Mouse (Mus musculus): ENCODE data around the gene Dcp1a. TPM values are rescaled to one million over a fixed set of nuclear protein-coding genes. Genes with fewer than 3 reads are reported as not detected.
A peak's percentile ranks its signal among the peaks of the same experiment; 100 is the strongest.

The Dcp1a gene
- polyA plus RNA-seq, 1 experiment from 2014 or later, result 28.3 TPM

GRCm38 (mm10) chr14:30459891-30460523 lies 19.3 kb upstream of the Dcp1a start:
- no peak overlapping the region for H3K9ac ChIP-seq (replicated peaks; ENCODE audit: low read length)
- WGBS, result 3% methylated on average over 14 of the region's 14 CpGs
- ATAC-seq (ENCODE audit: low FRiP score, low TSS enrichment), result peak; percentile 76; the same call in 1 of the 2 replicates
- H3K4me1 ChIP-seq (ENCODE audit: insufficient read depth, low read length), result 0 out of 2 replicates have a peak, but pooled peaks cover 11% of the 10 kb centered on the region
- H3K4me2 ChIP-seq (replicated peaks; ENCODE audit: low read depth, low read length), result peak overlapping the region; percentile 3; the same call in 1 of the 2 replicates
- no peak overlapping the region for H3K27ac ChIP-seq (ENCODE audit: low read length)
- no peaks in the 10 kb centered on the region for H3K27me3 ChIP-seq (ENCODE audit: insufficient read depth, low read length)
- H3K9me3 ChIP-seq (ENCODE audit: low read length), result no peaks in the 10 kb centered on the region
- H3K36me3 ChIP-seq (ENCODE audit: insufficient read depth, low read length), result no peaks in the 10 kb centered on the region
- H3K4me3 ChIP-seq (ENCODE audit: low read length), result no peak overlapping the region

- Histone ChIP-seq H3K4me2 (replicated peaks; ENCODE audit: low read depth, low read length) (no peak overlapping the region), H3K4me1 (ENCODE audit: insufficient read depth, low read length) (no peaks in the 10 kb centered on the region), H3K9ac (replicated peaks; ENCODE audit: low read length) (no peak overlapping the region), H3K4me3 (ENCODE audit: low read length) (no peak overlapping the region), H3K27ac (ENCODE audit: low read length) (no peak overlapping the region), H3K36me3 (ENCODE audit: insufficient read depth, low read length) (no peaks in the 10 kb centered on the region), H3K9me3 (ENCODE audit: low read length) (no peaks in the 10 kb centered on the region), H3K27me3 (ENCODE audit: insufficient read depth, low read length) (no peaks in the 10 kb centered on the region)
- ATAC-seq (ENCODE audit: low FRiP score, low TSS enrichment), result no peak
- WGBS, result 73% methylated on average over 4 of the region's 4 CpGs
These were observed 16.0 kb upstream of the Dcp1a start for GRCm38 (mm10) chr14:30463312-30463711.

- WGBS, result 60% methylated on average over 5 of the region's 5 CpGs
These were observed 5.7 kb upstream of the Dcp1a start for GRCm38 (mm10) chr14:30473605-30474004.

GRCm38 (mm10) chr14:30474416-30474815 lies 4.9 kb upstream of the Dcp1a start:
- H3K4me3 ChIP-seq (ENCODE audit: low read length), result no peak overlapping the region
- 0 out of 2 replicates have a peak, but pooled peaks cover 3% of the 10 kb centered on the region for H3K4me1 ChIP-seq (ENCODE audit: insufficient read depth, low read length)
- no peak overlapping the region for H3K9ac ChIP-seq (replicated peaks; ENCODE audit: low read length)
- H3K4me2 ChIP-seq (replicated peaks; ENCODE audit: low read depth, low read length), result no peak overlapping the region
- no peaks in the 10 kb centered on the region for H3K9me3 ChIP-seq (ENCODE audit: low read length)
- WGBS, result 51% methylated on average over 6 of the region's 6 CpGs
- ATAC-seq (ENCODE audit: low FRiP score, low TSS enrichment), result no peak
- H3K36me3 ChIP-seq (ENCODE audit: insufficient read depth, low read length), result no peaks in the 10 kb centered on the region
- H3K27me3 ChIP-seq (ENCODE audit: insufficient read depth, low read length), result no peaks in the 10 kb centered on the region
- H3K27ac ChIP-seq (ENCODE audit: low read length), result no peak overlapping the region

More at GRCm38 (mm10) chr14:30473605-30474004, 5.7 kb upstream of the Dcp1a start:
- Histone ChIP-seq H3K4me3 (ENCODE audit: low read length) (no peak overlapping the region), H3K4me2 (replicated peaks; ENCODE audit: low read depth, low read length) (no peak overlapping the region), H3K9me3 (ENCODE audit: low read length) (no peaks in the 10 kb centered on the region), H3K4me1 (ENCODE audit: insufficient read depth, low read length) (peaks cover 7% of the 10 kb centered on the region; the same call in 1 of the 2 replicates), H3K27ac (ENCODE audit: low read length) (no peak overlapping the region), H3K9ac (replicated peaks; ENCODE audit: low read length) (no peak overlapping the region), H3K36me3 (ENCODE audit: insufficient read depth, low read length) (no peaks in the 10 kb centered on the region), H3K27me3 (ENCODE audit: insufficient read depth, low read length) (no peaks in the 10 kb centered on the region)
- no peak for ATAC-seq (ENCODE audit: low FRiP score, low TSS enrichment)

- WGBS, result 91% methylated on average over 9 of the region's 9 CpGs
- ATAC-seq (ENCODE audit: low FRiP score, low TSS enrichment), result no peak
- peaks cover 29% of the 10 kb centered on the region for H3K36me3 ChIP-seq (ENCODE audit: insufficient read depth, low read length)
- H3K9me3 ChIP-seq (ENCODE audit: low read length), result no peaks in the 10 kb centered on the region
- H3K4me1 ChIP-seq (ENCODE audit: insufficient read depth, low read length), result no peaks in the 10 kb centered on the region
- no peak within 1 kb of the TSS for H3K27ac ChIP-seq (ENCODE audit: low read length)
- H3K9ac ChIP-seq (replicated peaks; ENCODE audit: low read length), result no peak within 1 kb of the TSS
- no peaks in the 10 kb centered on the region for H3K27me3 ChIP-seq (ENCODE audit: insufficient read depth, low read length)
- no peak within 1 kb of the TSS for H3K4me2 ChIP-seq (replicated peaks; ENCODE audit: low read depth, low read length)
- no peak within 1 kb of the TSS for H3K4me3 ChIP-seq (ENCODE audit: low read length)
These were observed 12.0 kb downstream of the Dcp1a start, which contains the start of gene Cacna1d for GRCm38 (mm10) chr14:30491342-30491741. Gene Cacna1d, minus strand, starts transcription at chr14:30491455.

GRCm38 (mm10) chr14:30493276-30493675 lies 13.9 kb downstream of the Dcp1a start:
- no peaks in the 10 kb centered on the region for H3K4me1 ChIP-seq (ENCODE audit: insufficient read depth, low read length)
- H3K9me3 ChIP-seq (ENCODE audit: low read length), result no peaks in the 10 kb centered on the region
- peaks cover 16% of the 10 kb centered on the region; the same call in 1 of the 2 replicates for H3K36me3 ChIP-seq (ENCODE audit: insufficient read depth, low read length)
- no peak overlapping the region for H3K9ac ChIP-seq (replicated peaks; ENCODE audit: low read length)
- no peaks in the 10 kb centered on the region for H3K27me3 ChIP-seq (ENCODE audit: insufficient read depth, low read length)
- WGBS, result 77% methylated on average over 1 of the region's 1 CpGs
- no peak for ATAC-seq (ENCODE audit: low FRiP score, low TSS enrichment)
- no peak overlapping the region for H3K4me3 ChIP-seq (ENCODE audit: low read length)
- H3K4me2 ChIP-seq (replicated peaks; ENCODE audit: low read depth, low read length), result no peak overlapping the region
- H3K27ac ChIP-seq (ENCODE audit: low read length), result no peak overlapping the region

- Histone ChIP-seq H3K4me3 (ENCODE audit: low read length) (no peak overlapping the region), H3K27ac (ENCODE audit: low read length) (no peak overlapping the region), H3K9ac (replicated peaks; ENCODE audit: low read length) (no peak overlapping the region), H3K36me3 (ENCODE audit: insufficient read depth, low read length) (peaks cover 19% of the 10 kb centered on the region), H3K4me2 (replicated peaks; ENCODE audit: low read depth, low read length) (no peak overlapping the region), H3K27me3 (ENCODE audit: insufficient read depth, low read length) (no peaks in the 10 kb centered on the region), H3K4me1 (ENCODE audit: insufficient read depth, low read length) (no peaks in the 10 kb centered on the region), H3K9me3 (ENCODE audit: low read length) (no peaks in the 10 kb centered on the region)
- WGBS, result 74% methylated on average over 6 of the region's 6 CpGs
- ATAC-seq (ENCODE audit: low FRiP score, low TSS enrichment), result no peak
These were observed 15.7 kb downstream of the Dcp1a start for GRCm38 (mm10) chr14:30494998-30495397.

GRCm38 (mm10) chr14:30498202-30498601 lies 18.9 kb downstream of the Dcp1a start:
- no peak overlapping the region for H3K4me3 ChIP-seq (ENCODE audit: low read length)
- no peak overlapping the region for H3K4me2 ChIP-seq (replicated peaks; ENCODE audit: low read depth, low read length)
- H3K9me3 ChIP-seq (ENCODE audit: low read length), result no peaks in the 10 kb centered on the region
- 87% methylated on average over 2 of the region's 2 CpGs for WGBS
- H3K4me1 ChIP-seq (ENCODE audit: insufficient read depth, low read length), result no peaks in the 10 kb centered on the region
- H3K27me3 ChIP-seq (ENCODE audit: insufficient read depth, low read length), result no peaks in the 10 kb centered on the region
- no peak overlapping the region for H3K27ac ChIP-seq (ENCODE audit: low read length)
- peaks cover 15% of the 10 kb centered on the region for H3K36me3 ChIP-seq (ENCODE audit: insufficient read depth, low read length)
- ATAC-seq (ENCODE audit: low FRiP score, low TSS enrichment), result no peak
- H3K9ac ChIP-seq (replicated peaks; ENCODE audit: low read length), result no peak overlapping the region

- ATAC-seq (ENCODE audit: low FRiP score, low TSS enrichment), result no peak
- Histone ChIP-seq H3K9me3 (ENCODE audit: low read length) (no peaks in the 10 kb centered on the region), H3K4me3 (ENCODE audit: low read length) (no peak overlapping the region), H3K4me2 (replicated peaks; ENCODE audit: low read depth, low read length) (no peak overlapping the region), H3K27ac (ENCODE audit: low read length) (no peak overlapping the region), H3K27me3 (ENCODE audit: insufficient read depth, low read length) (no peaks in the 10 kb centered on the region), H3K9ac (replicated peaks; ENCODE audit: low read length) (no peak overlapping the region), H3K36me3 (ENCODE audit: insufficient read depth, low read length) (peaks cover 36% of the 10 kb centered on the region), H3K4me1 (ENCODE audit: insufficient read depth, low read length) (no peaks in the 10 kb centered on the region)
- WGBS, result 92% methylated on average over 5 of the region's 5 CpGs
These were observed 25.7 kb downstream of the Dcp1a start for GRCm38 (mm10) chr14:30504990-30505389.

- no peaks in the 10 kb centered on the region for H3K9me3 ChIP-seq (ENCODE audit: low read length)
- no peak for ATAC-seq (ENCODE audit: low FRiP score, low TSS enrichment)
- H3K4me3 ChIP-seq (ENCODE audit: low read length), result no peak overlapping the region
- H3K27ac ChIP-seq (ENCODE audit: low read length), result no peak overlapping the region
- H3K4me2 ChIP-seq (replicated peaks; ENCODE audit: low read depth, low read length), result no peak overlapping the region
- WGBS, result 95% methylated on average over 6 of the region's 6 CpGs
- H3K9ac ChIP-seq (replicated peaks; ENCODE audit: low read length), result no peak overlapping the region
- no peaks in the 10 kb centered on the region for H3K27me3 ChIP-seq (ENCODE audit: insufficient read depth, low read length)
- H3K4me1 ChIP-seq (ENCODE audit: insufficient read depth, low read length), result no peaks in the 10 kb centered on the region
- H3K36me3 ChIP-seq (ENCODE audit: insufficient read depth, low read length), result peaks cover 57% of the 10 kb centered on the region
These were observed 31.0 kb downstream of the Dcp1a start for GRCm38 (mm10) chr14:30510214-30510763.

Data from kidney, embryonic 16.5 days (tissue).